Mouse (Mus musculus) limb, embryonic 13.5 days (tissue): ENCODE data around the gene Mgp. TPM values are rescaled to one million over a fixed set of nuclear protein-coding genes. Genes with fewer than 3 reads are reported as not detected.

Experiments used
- ATAC-seq: fragments of 200-750 bp; cut with Nextera tagmentation; 2 replicates; pipeline ENCODE4 v1.8.0; 2017; ENCODE audit warnings: low read depth, moderate number of reproducible peaks, moderate TSS enrichment; ENCODE audit not compliant: low FRiP score
- H3K27ac ChIP-seq: fragments of 300-500 bp; sonication (generic); 2 replicates; pipeline ENCODE4 v1.5.1; 2015; ENCODE audit warnings: inconsistent platforms, mild to moderate bottlenecking, moderate library complexity
- H3K27me3 ChIP-seq: fragments of 300-500 bp; sonication (generic); 2 replicates; pipeline ENCODE4 v1.6.1; 2015; ENCODE audit warnings: mild to moderate bottlenecking, inconsistent platforms
- H3K36me3 ChIP-seq: fragments of 300-500 bp; sonication (generic); 2 replicates; pipeline ENCODE4 v1.6.1; 2015; ENCODE audit warnings: inconsistent platforms, mild to moderate bottlenecking, moderate library complexity
- H3K4me1 ChIP-seq: fragments of 300-500 bp; sonication (generic); 2 replicates; pipeline ENCODE4 v1.6.1; 2015; ENCODE audit warnings: inconsistent platforms
- H3K4me2 ChIP-seq: fragments of 300-500 bp; sonication (generic); replicated peaks from 2 replicates; pipeline ENCODE4 v1.6.1; 2015; ENCODE audit warnings: inconsistent platforms, mild to moderate bottlenecking, moderate library complexity
- H3K4me3 ChIP-seq: fragments of 300-500 bp; sonication (generic); 2 replicates; pipeline ENCODE4 v1.5.1; 2015; ENCODE audit warnings: moderate library complexity, mild to moderate bottlenecking, inconsistent platforms
- H3K9ac ChIP-seq: fragments of 300-500 bp; sonication (generic); 2 replicates; pipeline ENCODE4 v1.6.1; 2015; ENCODE audit warnings: mild to moderate bottlenecking, inconsistent platforms
- H3K9me3 ChIP-seq: fragments of 300-500 bp; sonication (generic); 2 replicates; pipeline ENCODE4 v1.6.1; 2016; ENCODE audit warnings: inconsistent platforms
- WGBS: fragments of 180-500 bp; shearing (Covaris S2); methylation state at CpG from one replicate; pipeline ENCODE4 v1.1.7; 2015; 5-methylcytosine and 5-hydroxymethylcytosine counted together
- polyA plus RNA-seq: library from polyadenylated mRNA; unstranded; fragments of >200 nt; fragmentation: Nextera tagmentation; extraction: Ambion mirVana; gene quantifications from 2 replicates; pipeline ENCODE4 v1.2.1, GENCODE M21; 2015

Mgp gene
- polyA plus RNA-seq, 1 experiment from 2014 or later: 183 TPM

DNA sequence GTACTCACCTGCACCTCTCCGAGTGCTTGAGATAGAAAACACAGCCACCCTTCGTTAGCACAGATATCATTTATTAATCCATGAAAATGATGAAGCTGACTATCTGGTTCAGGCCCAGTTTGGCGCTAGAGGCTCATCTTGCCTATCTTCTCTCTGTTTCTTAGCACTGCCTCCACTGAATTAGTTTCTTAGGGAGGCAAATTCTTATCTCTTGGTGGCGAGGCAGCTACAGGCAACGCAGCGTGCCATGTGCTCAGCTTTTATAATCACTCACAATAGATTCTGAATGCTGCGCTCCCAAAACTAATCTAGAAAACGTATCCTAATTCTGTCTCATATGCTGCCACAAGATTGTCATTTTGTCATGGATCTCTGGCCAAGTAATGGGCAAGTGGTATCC lies 27.2 kb downstream of the Mgp start:
- no peak overlapping the region for H3K27ac ChIP-seq
- no peak for ATAC-seq
- H3K27me3 ChIP-seq: no peaks in the 10 kb centered on the region
- H3K36me3 ChIP-seq: no peaks in the 10 kb centered on the region
- H3K4me2 ChIP-seq: no peak overlapping the region
- 89% methylated on average over 8 of the region's 8 CpGs for WGBS
- H3K4me1 ChIP-seq: peaks cover 14% of the 10 kb centered on the region
- no peaks in the 10 kb centered on the region for H3K9me3 ChIP-seq
- no peak overlapping the region for H3K4me3 ChIP-seq
- H3K9ac ChIP-seq: no peak overlapping the region

GRCm38 (mm10) chr6:136847790-136848189 lies 27.8 kb downstream of the Mgp start:
- 16% methylated on average over 2 of the region's 2 CpGs for WGBS
- no peak overlapping the region for H3K4me3 ChIP-seq
- no peak overlapping the region for H3K27ac ChIP-seq
- peaks cover 12% of the 10 kb centered on the region for H3K4me1 ChIP-seq
- no peak overlapping the region for H3K9ac ChIP-seq
- no peaks in the 10 kb centered on the region for H3K27me3 ChIP-seq
- no peaks in the 10 kb centered on the region for H3K9me3 ChIP-seq
- no peak for ATAC-seq
- no peak overlapping the region for H3K4me2 ChIP-seq
- H3K36me3 ChIP-seq: no peaks in the 10 kb centered on the region

GRCm38 (mm10) chr6:136847267-136847666 lies 28.4 kb downstream of the Mgp start:
- H3K36me3 ChIP-seq: no peaks in the 10 kb centered on the region
- no peak for ATAC-seq
- H3K4me2 ChIP-seq: no peak overlapping the region
- H3K9me3 ChIP-seq: no peaks in the 10 kb centered on the region
- H3K9ac ChIP-seq: no peak overlapping the region
- H3K4me1 ChIP-seq: peaks cover 7% of the 10 kb centered on the region
- WGBS: 95% methylated on average over 3 of the region's 3 CpGs
- no peaks in the 10 kb centered on the region for H3K27me3 ChIP-seq
- no peak overlapping the region for H3K4me3 ChIP-seq
- H3K27ac ChIP-seq: no peak overlapping the region

GRCm38 (mm10) chr6:136845706-136846480 lies 29.7 kb downstream of the Mgp start:
- 68% methylated on average over 5 of the region's 5 CpGs for WGBS
- Histone ChIP-seq H3K36me3 (no peaks in the 10 kb centered on the region), H3K27ac (no peak overlapping the region), H3K4me1 (no peaks in the 10 kb centered on the region), H3K4me3 (no peak overlapping the region), H3K4me2 (no peak overlapping the region), H3K27me3 (no peaks in the 10 kb centered on the region), H3K9ac (no peak overlapping the region), H3K9me3 (no peaks in the 10 kb centered on the region)
- ATAC-seq: no peak

GRCm38 (mm10) chr6:136844903-136845302 lies 30.7 kb downstream of the Mgp start:
- Histone ChIP-seq H3K4me2 (no peak overlapping the region), H3K4me1 (no peaks in the 10 kb centered on the region), H3K27me3 (no peaks in the 10 kb centered on the region), H3K9ac (no peak overlapping the region), H3K27ac (no peak overlapping the region), H3K36me3 (no peaks in the 10 kb centered on the region), H3K9me3 (no peaks in the 10 kb centered on the region), H3K4me3 (no peak overlapping the region)
- ATAC-seq: no peak
- 72% methylated on average over 2 of the region's 2 CpGs for WGBS

- Histone ChIP-seq H3K4me3 (no peak overlapping the region), H3K4me1 (no peaks in the 10 kb centered on the region)
- 77% methylated on average over 3 of the region's 3 CpGs for whole genome bisulfite sequencing
Observed at GRCm38 (mm10) chr6:136837323-136837722, 38.3 kb downstream of the Mgp start.

GRCm38 (mm10) chr6:136835352-136835751 lies 40.3 kb downstream of the Mgp start, which contains the start of gene Smco3:
TSS of gene Smco3 (minus strand) at chr6:136835452.
- no peak within 1 kb of the TSS for H3K4me3 ChIP-seq
- no peaks in the 10 kb centered on the region for H3K4me1 ChIP-seq
- H3K9ac ChIP-seq: no peak within 1 kb of the TSS
- H3K4me2 ChIP-seq: 0 out of 2 replicates have a peak within 1 kb of the TSS, but pooled peaks have one; percentile 4
- ATAC-seq: no peak
- no peak within 1 kb of the TSS for H3K27ac ChIP-seq
- no peaks in the 10 kb centered on the region for H3K9me3 ChIP-seq
- 49% methylated on average over 4 of the region's 4 CpGs for WGBS
- 0 out of 2 replicates have a peak, but pooled peaks cover 5% of the 10 kb centered on the region for H3K27me3 ChIP-seq
- no peaks in the 10 kb centered on the region for H3K36me3 ChIP-seq

More at GRCm38 (mm10) chr6:136837323-136837722, 38.3 kb downstream of the Mgp start:
- H3K36me3 ChIP-seq: no peaks in the 10 kb centered on the region
- no peak overlapping the region for H3K4me2 ChIP-seq
- no peak overlapping the region for H3K9ac ChIP-seq
- 0 out of 2 replicates have a peak, but pooled peaks cover 5% of the 10 kb centered on the region for H3K27me3 ChIP-seq
- H3K27ac ChIP-seq: no peak overlapping the region
- H3K9me3 ChIP-seq: no peaks in the 10 kb centered on the region
- no peak for ATAC-seq

DNA sequence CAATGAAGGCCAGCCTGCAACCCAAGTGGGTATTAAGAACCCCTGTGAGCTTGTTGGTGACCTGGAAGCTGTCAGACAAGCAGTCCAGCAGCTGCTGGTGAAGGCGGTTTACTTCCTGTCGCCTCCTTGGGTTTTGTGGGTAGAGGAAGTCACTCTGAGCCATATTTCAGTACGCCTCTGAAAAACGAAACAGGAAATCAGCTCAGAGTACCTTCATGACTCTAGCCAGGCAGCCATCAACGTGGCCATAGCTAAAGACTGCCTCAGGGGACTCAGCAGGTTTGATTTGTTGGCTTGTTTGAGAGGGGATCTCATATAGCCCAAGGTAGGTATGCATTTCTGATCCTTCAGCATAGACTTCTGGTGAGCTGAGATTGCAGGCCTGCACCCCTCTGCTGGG lies 43.9 kb downstream of the Mgp start:
- ATAC-seq: no peak
- no peak overlapping the region for H3K4me3 ChIP-seq
- 74% methylated on average over 5 of the region's 5 CpGs for WGBS

GRCm38 (mm10) chr6:136828681-136829080 lies 46.9 kb downstream of the Mgp start:
- peak overlapping the region; percentile 84 for H3K27ac ChIP-seq
- H3K9ac ChIP-seq: peak overlapping the region; percentile 67
- peak overlapping the region; percentile 99 for H3K4me3 ChIP-seq
- no peak for ATAC-seq
- H3K4me2 ChIP-seq: peak overlapping the region; percentile 60
- no peaks in the 10 kb centered on the region for H3K9me3 ChIP-seq
- no peaks in the 10 kb centered on the region for H3K27me3 ChIP-seq
- H3K36me3 ChIP-seq: peaks cover 18% of the 10 kb centered on the region
- WGBS: 36% methylated on average over 4 of the region's 4 CpGs
- peaks cover 8% of the 10 kb centered on the region for H3K4me1 ChIP-seq

More for the DNA sequence above, 43.9 kb downstream of the Mgp start:
- Histone ChIP-seq H3K36me3 (no peaks in the 10 kb centered on the region), H3K4me2 (no peak overlapping the region), H3K9ac (no peak overlapping the region), H3K27me3 (0 out of 2 replicates have a peak, but pooled peaks cover 2% of the 10 kb centered on the region), H3K27ac (no peak overlapping the region), H3K4me1 (peaks cover 4% of the 10 kb centered on the region), H3K9me3 (no peaks in the 10 kb centered on the region)

- H3K27ac ChIP-seq: peak within 1 kb of the TSS; percentile 84
- peak within 1 kb of the TSS; percentile 95 for H3K9ac ChIP-seq
- peak within 1 kb of the TSS; percentile 82 for H3K4me2 ChIP-seq
- H3K4me1 ChIP-seq: peaks cover 8% of the 10 kb centered on the region
- H3K9me3 ChIP-seq: no peaks in the 10 kb centered on the region
- peaks cover 20% of the 10 kb centered on the region for H3K36me3 ChIP-seq
- WGBS: under 1% methylated on average over 45 of the region's 45 CpGs
- peak within 1 kb of the TSS; percentile 99 for H3K4me3 ChIP-seq
- peak; percentile 100 for ATAC-seq
- H3K27me3 ChIP-seq: no peaks in the 10 kb centered on the region
Observed at GRCm38 (mm10) chr6:136827881-136828561, 47.6 kb downstream of the Mgp start, which contains the start of gene Wbp11. TSS of gene Wbp11 (minus strand) at chr6:136828233.

- Histone ChIP-seq H3K9ac (peak within 1 kb of the TSS; percentile 95), H3K36me3 (peaks cover 26% of the 10 kb centered on the region), H3K27ac (peak within 1 kb of the TSS; percentile 84), H3K4me2 (peak within 1 kb of the TSS; percentile 82), H3K4me1 (peaks cover 8% of the 10 kb centered on the region), H3K9me3 (no peaks in the 10 kb centered on the region), H3K4me3 (peak within 1 kb of the TSS; percentile 99), H3K27me3 (no peaks in the 10 kb centered on the region)
- ATAC-seq: no peak; the same call in 1 of the 2 replicates
- under 1% methylated on average over 34 of the region's 34 CpGs for WGBS
Observed at GRCm38 (mm10) chr6:136827516-136827880, 48.1 kb downstream of the Mgp start, which contains the start of gene BC049715. TSS of gene BC049715 (plus strand) at chr6:136827626.

DNA sequence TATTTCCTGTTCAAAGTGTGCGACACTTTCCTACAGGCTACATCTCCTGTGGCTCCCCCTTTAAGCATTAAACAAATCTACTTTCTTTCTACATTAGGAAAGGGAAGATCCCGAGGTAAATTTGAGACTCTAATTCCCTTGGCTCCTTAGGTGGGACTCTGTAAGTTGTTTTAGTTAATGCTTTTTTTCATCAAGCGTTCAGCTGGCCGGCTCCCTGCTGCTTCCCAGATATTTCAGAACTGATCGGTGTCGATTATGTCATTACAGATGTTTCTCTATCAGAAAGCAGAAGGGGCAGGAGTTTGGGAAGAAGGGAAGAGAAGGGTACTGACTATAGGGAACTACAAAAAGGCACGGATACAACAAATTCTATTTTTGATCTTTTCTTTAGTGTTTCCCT lies 48.5 kb downstream of the Mgp start:
- Histone ChIP-seq H3K27me3 (no peaks in the 10 kb centered on the region), H3K27ac (no peak overlapping the region), H3K36me3 (peaks cover 30% of the 10 kb centered on the region), H3K9me3 (no peaks in the 10 kb centered on the region), H3K4me2 (peak overlapping the region; percentile 82), H3K4me3 (peak overlapping the region; percentile 99), H3K9ac (peak overlapping the region; percentile 95), H3K4me1 (peaks cover 8% of the 10 kb centered on the region)
- no peak for ATAC-seq
- WGBS: 17% methylated on average over 7 of the region's 7 CpGs
